Mouse (Mus musculus) spleen, adult 2 months (tissue): ENCODE data around the gene Tmem131l. TPM values are rescaled to one million over a fixed set of nuclear protein-coding genes. Genes with fewer than 3 reads are reported as not detected.
"Not testable (repeated sequence)": the region's sequence is repeated elsewhere in the genome, so short reads cannot be mapped to it uniquely, and the experiment has no call there.

Source experiments
- DNase-seq, 2 experiments: peaks; one replicate each; pipeline versions ENCODE4 v3.0.0 to v3.0.0-alpha.2; 2012 to 2021; ENCODE audit warnings: low spot score in 2 of 2, low read depth in 1 of 2
- H3K27ac ChIP-seq: fragments of 200-500 bp; 2 replicates; pipeline ENCODE4 v1.5.1; 2012; ENCODE audit warnings: low read length, inconsistent platforms; ENCODE audit not compliant: insufficient read depth
- H3K27me3 ChIP-seq: fragments of 200-500 bp; 2 replicates; pipeline ENCODE4 v1.6.1; 2012; ENCODE audit warnings: mild to moderate bottlenecking, moderate library complexity, low read length, inconsistent platforms; ENCODE audit not compliant: control insufficient read depth, insufficient read depth
- H3K36me3 ChIP-seq: fragments of 200-500 bp; 2 replicates; pipeline ENCODE4 v1.6.1; 2012; ENCODE audit warnings: mild to moderate bottlenecking, low read length, inconsistent platforms; ENCODE audit not compliant: control insufficient read depth, insufficient read depth
- H3K4me1 ChIP-seq: fragments of 200-500 bp; 2 replicates; pipeline ENCODE4 v1.6.1; 2011; ENCODE audit warnings: inconsistent platforms; ENCODE audit not compliant: control insufficient read depth, insufficient read depth, insufficient read length
- H3K4me3 ChIP-seq: fragments of 200-500 bp; 2 replicates; pipeline ENCODE4 v1.5.1; 2011; ENCODE audit warnings: mild to moderate bottlenecking, inconsistent platforms; ENCODE audit not compliant: insufficient read depth, insufficient read length; ENCODE audit errors: extremely low read depth
- CTCF ChIP-seq: fragments of 200-500 bp; IDR thresholded peaks from 2 replicates; pipeline ENCODE4 v1.5.1; 2011; ENCODE audit warnings: mild to moderate bottlenecking, inconsistent platforms; ENCODE audit not compliant: insufficient read depth, insufficient read length, insufficient replicate concordance; ENCODE audit errors: extremely low read depth
- POLR2A ChIP-seq: fragments of 200-500 bp; IDR thresholded peaks from 2 replicates; pipeline ENCODE4 v1.6.1; 2011; ENCODE audit warnings: low read depth, low read length, inconsistent platforms
- WGBS: fragments of 180-500 bp; shearing (Covaris S2); methylation state at CpG from one replicate; pipeline ENCODE4 v1.1.7; 2018; 5-methylcytosine and 5-hydroxymethylcytosine counted together
- polyA plus RNA-seq: library from polyadenylated mRNA; depleted of rRNA; stranded (reverse); fragments of >200 nt; gene quantifications from 2 replicates; pipeline ENCODE4 v1.2.3, GENCODE M21; 2012

Tmem131l gene
- polyA plus RNA-seq, 1 experiment: 116 TPM

DNA sequence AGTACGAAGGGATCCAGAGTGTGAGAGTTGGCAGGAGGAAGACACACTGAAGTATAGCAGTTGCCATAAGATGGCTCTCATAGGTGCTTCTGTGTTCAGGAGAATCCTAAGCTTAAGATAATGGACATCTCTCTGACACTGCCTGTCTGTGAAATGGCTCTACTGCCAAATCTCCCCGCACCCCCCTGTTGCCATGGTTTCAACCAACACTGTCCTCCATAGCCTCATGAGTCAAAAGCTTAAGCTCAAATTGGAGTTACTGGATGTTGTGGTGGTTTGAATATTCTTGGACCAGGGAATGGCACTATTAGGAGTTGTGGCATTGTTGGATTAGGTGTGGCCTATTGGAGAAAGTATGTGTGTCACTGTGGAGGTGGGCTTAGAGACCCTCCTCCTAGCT lies 170.2 kb downstream of the Tmem131l start:
- no peak for DNase-seq
- H3K36me3 ChIP-seq: no peaks in the 10 kb centered on the region
- H3K4me3 ChIP-seq: no peak overlapping the region
- TF ChIP-seq POLR2A (no peak), CTCF (no peak)
- no peaks in the 10 kb centered on the region for H3K27me3 ChIP-seq
- peaks cover 3% of the 10 kb centered on the region; the same call in 1 of the 2 replicates for H3K4me1 ChIP-seq
- 96% methylated on average over 2 of the region's 2 CpGs for WGBS
- no peak overlapping the region for H3K27ac ChIP-seq

DNA sequence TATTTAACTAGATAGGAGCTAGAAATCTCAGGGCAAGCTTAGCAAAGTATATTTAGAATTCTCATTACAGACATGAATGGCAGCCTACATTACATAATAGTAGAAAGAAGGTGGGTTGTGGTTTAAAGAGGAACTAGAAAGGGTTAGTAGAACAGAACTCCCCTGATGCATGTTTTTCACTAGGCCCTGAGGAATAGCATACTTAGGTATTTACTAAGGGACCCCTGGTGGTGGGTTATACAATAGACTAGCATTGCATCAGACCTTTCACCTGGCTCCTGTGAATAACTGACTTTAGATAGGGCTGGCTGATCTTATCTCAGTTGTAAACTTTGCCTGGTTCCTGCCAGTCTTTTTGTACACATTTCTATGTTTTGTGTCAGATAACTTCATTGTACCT lies 172.9 kb downstream of the Tmem131l start:
- DNase-seq, H3K27ac ChIP-seq, H3K4me1 ChIP-seq, H3K27me3 ChIP-seq, H3K4me3 ChIP-seq, H3K36me3 ChIP-seq: not testable (repeated sequence)

DNA sequence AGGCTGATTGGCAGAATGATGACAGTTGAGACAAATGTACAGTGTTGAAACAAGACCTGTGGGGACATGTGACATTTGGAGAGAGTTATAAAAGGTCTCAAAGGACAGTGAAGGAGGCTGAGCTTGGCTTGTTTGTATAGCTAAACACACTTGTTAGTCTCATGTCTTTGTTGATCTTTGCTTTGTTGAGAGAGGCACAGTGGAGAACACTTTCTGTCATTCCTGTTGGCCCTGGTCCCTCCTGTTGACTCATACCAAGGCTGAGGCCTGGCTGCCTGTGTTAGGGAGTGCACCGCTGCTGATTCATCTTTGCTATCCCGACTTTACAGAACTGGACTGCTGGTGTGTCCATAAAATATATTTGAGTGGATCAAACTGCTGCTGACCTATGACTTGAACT lies 174.8 kb downstream of the Tmem131l start:
- Histone ChIP-seq H3K27ac (no peak overlapping the region), H3K4me1 (peaks cover 6% of the 10 kb centered on the region; the same call in 1 of the 2 replicates), H3K4me3 (no peak overlapping the region), H3K27me3 (no peaks in the 10 kb centered on the region), H3K36me3 (no peaks in the 10 kb centered on the region)
- no peak for TF ChIP-seq CTCF
- TF ChIP-seq POLR2A: no peak
- DNase-seq: no peak
- WGBS: 75% methylated on average over 2 of the region's 2 CpGs

DNA sequence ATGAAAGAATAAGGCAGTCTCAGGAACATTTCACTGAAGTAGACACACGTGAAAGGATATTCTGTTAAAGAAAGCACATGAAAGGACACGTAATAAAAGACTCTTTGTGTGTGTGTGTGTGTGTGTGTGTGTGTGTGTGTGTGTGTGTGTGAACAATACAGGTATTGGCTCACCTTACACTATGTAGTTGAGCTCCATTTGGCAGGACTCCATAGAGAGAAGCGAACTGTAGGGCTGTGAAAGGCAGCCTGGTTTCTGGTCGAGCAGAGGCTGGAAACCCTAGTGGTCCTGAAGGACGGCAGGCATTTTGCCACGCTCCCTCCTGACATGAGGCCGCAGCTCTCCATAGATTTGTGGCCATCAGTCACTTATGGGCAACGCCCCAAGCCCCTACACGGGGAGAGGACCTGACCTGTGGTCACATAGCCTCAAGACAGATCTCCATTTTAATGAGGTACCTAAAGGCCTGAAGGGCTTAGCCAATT lies 175.9 kb downstream of the Tmem131l start:
- Histone ChIP-seq H3K4me1 (peaks cover 6% of the 10 kb centered on the region; the same call in 1 of the 2 replicates), H3K27ac (no peak overlapping the region), H3K27me3 (no peaks in the 10 kb centered on the region), H3K36me3 (no peaks in the 10 kb centered on the region), H3K4me3 (no peak overlapping the region)
- no peak for TF ChIP-seq POLR2A
- TF ChIP-seq CTCF: no peak
- no peak for DNase-seq
- 90% methylated on average over 9 of the region's 9 CpGs for WGBS

DNA sequence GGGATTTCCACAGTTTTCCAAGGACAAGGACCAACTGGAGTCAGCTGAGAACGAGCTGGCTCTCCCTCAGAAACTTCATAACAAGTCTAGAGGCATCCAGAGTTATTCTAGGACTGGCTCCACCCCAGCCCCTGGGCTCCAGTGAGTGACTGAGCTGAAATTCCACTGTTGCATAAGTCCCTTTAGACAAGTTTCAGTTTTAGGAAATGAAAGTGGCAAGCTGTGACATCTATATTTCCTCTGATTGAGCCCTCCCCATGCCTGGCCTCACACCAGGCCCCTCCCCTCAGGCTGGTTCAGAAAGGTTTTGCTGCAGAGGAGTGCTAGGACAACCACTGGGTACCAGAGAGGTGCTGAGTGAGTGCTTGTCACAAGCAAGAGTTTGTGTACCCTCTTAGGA lies 177.0 kb downstream of the Tmem131l start:
- Histone ChIP-seq H3K4me3 (no peak overlapping the region), H3K27ac (peak overlapping the region; percentile 75), H3K27me3 (no peaks in the 10 kb centered on the region), H3K4me1 (peaks cover 6% of the 10 kb centered on the region; the same call in 1 of the 2 replicates), H3K36me3 (no peaks in the 10 kb centered on the region)
- WGBS: 3% methylated on average over 1 of the region's 1 CpGs
- peak; percentile 70 to 76 for DNase-seq
- TF ChIP-seq CTCF: no peak
- no peak for TF ChIP-seq POLR2A

DNA sequence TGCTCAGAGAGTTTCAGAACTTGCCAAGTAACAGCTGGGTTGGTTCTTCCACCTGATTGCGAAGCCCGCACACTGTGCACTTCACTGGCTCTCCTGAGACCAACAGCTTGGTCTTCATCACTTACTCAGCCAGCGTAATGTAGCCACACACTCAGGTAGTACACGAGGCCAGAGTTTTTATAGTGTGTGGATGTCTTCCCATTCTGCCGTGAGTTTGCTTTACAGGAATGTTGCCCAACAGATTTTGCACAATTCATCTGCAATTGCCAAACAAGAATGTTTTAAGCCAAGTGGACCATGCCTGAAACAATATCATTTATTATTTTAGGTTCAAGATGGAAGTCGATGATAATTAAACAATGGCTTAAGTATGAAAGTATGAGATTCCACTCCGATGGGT lies 180.4 kb downstream of the Tmem131l start:
- H3K36me3 ChIP-seq: no peaks in the 10 kb centered on the region
- no peak overlapping the region for H3K27ac ChIP-seq
- TF ChIP-seq CTCF (no peak), POLR2A (no peak)
- no peak for DNase-seq
- WGBS: 89% methylated on average over 7 of the region's 7 CpGs
- peaks cover 3% of the 10 kb centered on the region; the same call in 1 of the 2 replicates for H3K4me1 ChIP-seq
- no peak overlapping the region for H3K4me3 ChIP-seq
- H3K27me3 ChIP-seq: no peaks in the 10 kb centered on the region

DNA sequence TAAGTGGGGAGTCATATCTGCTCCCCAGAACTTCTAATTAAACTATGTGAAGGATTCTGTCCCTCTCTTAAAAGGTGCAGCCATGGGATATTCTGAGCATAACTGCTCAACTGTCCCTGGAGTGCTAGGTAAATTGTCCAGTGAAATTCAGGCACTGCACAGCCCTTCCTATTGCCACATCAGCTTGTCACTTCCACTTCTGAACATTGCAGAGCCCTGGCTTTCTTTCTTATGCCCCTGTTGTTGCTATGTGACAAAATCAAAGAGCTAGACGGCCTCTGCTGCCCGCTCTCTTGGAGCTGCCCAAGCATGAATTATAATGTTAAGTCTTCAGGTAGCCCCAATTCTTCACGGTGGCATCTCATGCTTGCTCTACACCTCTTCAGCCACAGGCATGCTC lies 180.9 kb downstream of the Tmem131l start:
- Histone ChIP-seq H3K27ac (no peak overlapping the region), H3K4me3 (no peak overlapping the region), H3K36me3 (no peaks in the 10 kb centered on the region), H3K4me1 (peaks cover 3% of the 10 kb centered on the region; the same call in 1 of the 2 replicates), H3K27me3 (no peaks in the 10 kb centered on the region)
- 85% methylated on average over 3 of the region's 3 CpGs for WGBS
- DNase-seq: no peak
- no peak for TF ChIP-seq CTCF
- TF ChIP-seq POLR2A: no peak
